In the genomic region with DNA sequence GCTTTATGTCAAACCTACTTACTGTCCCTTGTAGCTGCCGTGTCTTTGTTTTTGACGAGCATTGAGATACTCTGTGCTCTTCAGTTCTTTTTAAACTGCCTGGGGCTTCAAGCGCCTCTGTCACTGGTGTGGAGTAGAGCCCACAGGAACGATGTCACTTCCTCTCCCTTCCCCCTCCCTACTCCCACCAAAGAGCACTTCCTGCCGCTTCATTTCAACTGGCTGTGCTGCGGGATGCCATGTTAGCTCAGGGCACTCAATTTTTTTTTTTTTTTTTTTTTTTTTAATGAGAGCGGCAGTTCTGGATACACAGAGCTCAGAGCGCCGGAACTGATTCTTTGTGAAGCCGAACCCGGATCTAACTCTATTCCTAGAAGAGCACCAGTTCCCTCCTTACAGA, we compare ENCODE assay signal across 7 mouse cellular contexts.
DNase-seq lines count a peak whose midpoint lies in the region; ATAC-seq lines count a peak whose summit lies in the region.

No protein-coding gene starts in this region.

- peak; percentile 39 for DNase-seq in left cerebral cortex, postnatal 4 days
- no peak for DNase-seq in left cerebral cortex, adult 18-20 months (ENCODE audit: low spot score in 2 of 2)
- peak; percentile 60 for DNase-seq in brain, adult 2 months (ENCODE audit: low read depth, low spot score)
- peak; percentile 53 for DNase-seq in heart, postnatal 4 days
- no peak for DNase-seq in urinary bladder, postnatal 4 days (ENCODE audit: low spot score in 2 of 2)

- intact Hi-C loops in left cerebral cortex, postnatal 4 days (cut with DNase I) = no loop called here

- 25% methylated on average over 11 of the region's 11 CpGs for WGBS in liver, embryonic 12.5 days (ENCODE audit: insufficient replicate concordance)
- WGBS in neural tube, embryonic 14.5 days = 70% methylated on average over 11 of the region's 11 CpGs

- H3K27ac ChIP-seq in liver, embryonic 12.5 days = no peak overlapping the region
- H3K27ac ChIP-seq in neural tube, embryonic 14.5 days (ENCODE audit: low read depth, low read length) = no peak overlapping the region

- H3K4me1 ChIP-seq in liver, embryonic 12.5 days = peaks cover 7% of the 10 kb centered on the region; the same call in 1 of the 2 replicates
- peaks cover 6% of the 10 kb centered on the region; the same call in 1 of the 2 replicates for H3K4me1 ChIP-seq in neural tube, embryonic 14.5 days (ENCODE audit: control insufficient read depth, insufficient read depth, low read length)

- no peak overlapping the region for H3K4me3 ChIP-seq in liver, embryonic 12.5 days
- no peak overlapping the region for H3K4me3 ChIP-seq in neural tube, embryonic 14.5 days (ENCODE audit: low read depth, low read length)

- H3K36me3 ChIP-seq in liver, embryonic 12.5 days = no peaks in the 10 kb centered on the region
- H3K36me3 ChIP-seq in neural tube, embryonic 14.5 days (ENCODE audit: control insufficient read depth, insufficient read depth, low read length) = no peaks in the 10 kb centered on the region

- H3K27me3 ChIP-seq in liver, embryonic 12.5 days (replicated peaks) = no peaks in the 10 kb centered on the region
- no peaks in the 10 kb centered on the region for H3K27me3 ChIP-seq in neural tube, embryonic 14.5 days (ENCODE audit: control insufficient read depth, insufficient read depth, low read length)

- no peaks in the 10 kb centered on the region for H3K9me3 ChIP-seq in liver, embryonic 12.5 days (replicated peaks)
- H3K9me3 ChIP-seq in neural tube, embryonic 14.5 days (ENCODE audit: control insufficient read depth, low read length) = no peaks in the 10 kb centered on the region

- no peak overlapping the region for H3K9ac ChIP-seq in liver, embryonic 12.5 days
- H3K9ac ChIP-seq in neural tube, embryonic 14.5 days (replicated peaks; ENCODE audit: low read depth, low read length) = no peak overlapping the region

- ATAC-seq in liver, embryonic 12.5 days = peak; percentile 68
- peak; percentile 35; the same call in 1 of the 2 replicates for ATAC-seq in neural tube, embryonic 14.5 days (ENCODE audit: low read depth)

- H3K4me2 ChIP-seq in liver, embryonic 12.5 days = peak overlapping the region; percentile 37
- no peak overlapping the region for H3K4me2 ChIP-seq in neural tube, embryonic 14.5 days (ENCODE audit: low read depth, low read length)

Comparison
In these comparisons a context has a peak if more than half of its experiments do, and no peak if none do; other contexts are left out.
1. DNase-seq: peak in left cerebral cortex, postnatal 4 days (single experiment), brain, adult 2 months (single experiment) and heart, postnatal 4 days (single experiment); none in left cerebral cortex, adult 18-20 months (0 of 2) and urinary bladder, postnatal 4 days (0 of 2).